Mouse (Mus musculus) left cerebral cortex, postnatal 4 days (tissue): ENCODE measurements around the gene Ephb4. TPM values are rescaled to one million over a fixed set of nuclear protein-coding genes. Genes with fewer than 3 reads are reported as not detected.

ENCODE experiments used
- DNase-seq: peaks from one replicate; pipeline ENCODE4 v3.0.0-alpha.2; 2022
- intact Hi-C: fragments of 180-260 bp; cut with DNase I; formaldehyde crosslinking; loops from one replicate; pipeline ENCODE4 v1.15.1; 2025
- total RNA-seq, 2 experiments: library from RNA; stranded (reverse); gene quantifications; 2 replicates each; pipeline ENCODE4 v1.2.3; 2021

Ephb4 gene
- total RNA-seq, 2 experiments from 2014 or later = 9.4 to 10.2 TPM

GRCm38 (mm10) chr5:137334317-137334716, 15.6 kb upstream of the Ephb4 start:
- intact Hi-C loops = no loop called here
- DNase-seq = no peak

- DNase-seq = no peak
- intact Hi-C loops = no loop called here
Observed at GRCm38 (mm10) chr5:137335066-137335465, 14.8 kb upstream of the Ephb4 start.

GRCm38 (mm10) chr5:137337190-137337589, 12.7 kb upstream of the Ephb4 start:
- no peak for DNase-seq
- intact Hi-C loops = no loop called here

- intact Hi-C loops = loop anchor here (2.0 kb wide), 1 partner anchor 163 kb away; no protein-coding TSS in a partner anchor
- peak; percentile 94 for DNase-seq
Observed at GRCm38 (mm10) chr5:137338256-137338655, 11.7 kb upstream of the Ephb4 start.

GRCm38 (mm10) chr5:137338663-137339289, 11.1 kb upstream of the Ephb4 start:
- intact Hi-C loops = loop anchor here (2.0 kb wide), 1 partner anchor 162 kb away; no protein-coding TSS in a partner anchor
- DNase-seq = peak; percentile 38

- intact Hi-C loops = loop anchor here (2.0 kb wide), 1 partner anchor 161 kb away; no protein-coding TSS in a partner anchor
Observed at GRCm38 (mm10) chr5:137339290-137339979, 10.5 kb upstream of the Ephb4 start.

GRCm38 (mm10) chr5:137340222-137340621, 9.7 kb upstream of the Ephb4 start:
- intact Hi-C loops = no loop called here
- DNase-seq = no peak

More at GRCm38 (mm10) chr5:137339290-137339979, 10.5 kb upstream of the Ephb4 start:
- peak; percentile 40 for DNase-seq

- DNase-seq = no peak
- intact Hi-C loops = no loop called here
Observed at GRCm38 (mm10) chr5:137342407-137343012, 7.4 kb upstream of the Ephb4 start.

GRCm38 (mm10) chr5:137343412-137343811, 6.5 kb upstream of the Ephb4 start:
- no peak for DNase-seq
- intact Hi-C loops = no loop called here

GRCm38 (mm10) chr5:137343869-137344268, 6.0 kb upstream of the Ephb4 start:
- intact Hi-C loops = no loop called here
- DNase-seq = no peak

- intact Hi-C loops = no loop called here
- DNase-seq = no peak
Observed at GRCm38 (mm10) chr5:137345821-137346220, 4.1 kb upstream of the Ephb4 start.

GRCm38 (mm10) chr5:137346388-137346787, 3.5 kb upstream of the Ephb4 start:
- no peak for DNase-seq
- intact Hi-C loops = no loop called here

GRCm38 (mm10) chr5:137346983-137347382, 2.9 kb upstream of the Ephb4 start:
- intact Hi-C loops = no loop called here
- no peak for DNase-seq

- intact Hi-C loops = no loop called here
- no peak for DNase-seq
Observed at GRCm38 (mm10) chr5:137347856-137348255, 2.1 kb upstream of the Ephb4 start.

- intact Hi-C loops = no loop called here
- peak; percentile 27 for DNase-seq
Observed at GRCm38 (mm10) chr5:137348482-137349383, 1.2 kb upstream of the Ephb4 start.

GRCm38 (mm10) chr5:137350205-137351057, 522 bp downstream of the Ephb4 start:
- intact Hi-C loops = loop anchor here (10.0 kb wide), 1 partner anchor 394 kb away; the partner anchor contains the start of genes Nyap1 and Tsc22d4
- DNase-seq = no peak

GRCm38 (mm10) chr5:137351058-137351380, 1.1 kb downstream of the Ephb4 start:
- intact Hi-C loops = loop anchor here (10.0 kb wide), 1 partner anchor 394 kb away; the partner anchor contains the start of genes Nyap1 and Tsc22d4
- DNase-seq = no peak

- intact Hi-C loops = loop anchor here (10.0 kb wide), 1 partner anchor 393 kb away; the partner anchor contains the start of genes Nyap1 and Tsc22d4
- no peak for DNase-seq
Observed at GRCm38 (mm10) chr5:137351394-137351793, 1.5 kb downstream of the Ephb4 start.
